Mouse (Mus musculus): ENCODE measurements at regions not wholly inside any gene's neighbourhood (a gene's known extent, or its start where the extent isn't known, plus 50 kb on each side); places are given as distances from the start of the nearest gene placed in this dataset.
A peak's percentile ranks its signal among the peaks of the same experiment; 100 is the strongest.

- ATAC-seq (ENCODE audit: insufficient number of reproducible peaks, insufficient read depth, low FRiP score, low TSS enrichment): peak; percentile 47; the same call in 1 of the 2 replicates
- Histone ChIP-seq H3K4me2 (replicated peaks) (no peak overlapping the region), H3K27me3 (no peaks in the 10 kb centered on the region), H3K4me3 (no peak overlapping the region), H3K36me3 (no peaks in the 10 kb centered on the region), H3K27ac (no peak overlapping the region), H3K4me1 (no peaks in the 10 kb centered on the region), H3K9ac (no peak overlapping the region), H3K9me3 (no peaks in the 10 kb centered on the region)
- WGBS: 58% methylated on average over 5 of the region's 5 CpGs
These were observed 108.7 kb upstream of the Stk26 start for GRCm38 (mm10) chrX:50731918-50732680.

GRCm38 (mm10) chrX:50753459-50753858, 87.4 kb upstream of the Stk26 start:
- H3K36me3 ChIP-seq: no peaks in the 10 kb centered on the region
- no peaks in the 10 kb centered on the region for H3K9me3 ChIP-seq
- no peak overlapping the region for H3K27ac ChIP-seq
- H3K4me2 ChIP-seq (replicated peaks): no peak overlapping the region
- no peaks in the 10 kb centered on the region for H3K27me3 ChIP-seq
- WGBS: 71% methylated on average over 1 of the region's 1 CpGs
- ATAC-seq (ENCODE audit: insufficient number of reproducible peaks, insufficient read depth, low FRiP score, low TSS enrichment): no peak
- no peak overlapping the region for H3K4me3 ChIP-seq
- no peaks in the 10 kb centered on the region for H3K4me1 ChIP-seq
- no peak overlapping the region for H3K9ac ChIP-seq

Data from embryonic facial prominence, embryonic 12.5 days (tissue).